Mouse (Mus musculus): ENCODE results near the gene Calcoco1. TPM values are rescaled to one million over a fixed set of nuclear protein-coding genes. Genes with fewer than 3 reads are reported as not detected.

The Calcoco1 gene
- total and polyA plus RNA-seq, 3 experiments, result 2.9 to 19.0 TPM; not detected in 1

GRCm38 (mm10) chr15:102704806-102705205 is 17.2 kb downstream of the Calcoco1 start:
- H3K4me1 ChIP-seq (ENCODE audit: control insufficient read depth in 1 of 2, insufficient read depth in 2 of 2, low read length in 2 of 2), result peaks cover 0 to 3% of the 10 kb centered on the region in 2 experiments; a peak in 1 of 4 replicates
- no peak for TF ChIP-seq USF1 (IDR thresholded peaks at IDR 0.05; ENCODE audit: low read depth, low read length)
- no peak for TF ChIP-seq MYC (IDR thresholded peaks at IDR 0.05; ENCODE audit: low read depth, low read length)
- no peak for TF ChIP-seq GATA1 (IDR thresholded peaks at IDR 0.05; ENCODE audit: low read depth, low read length)
- TF ChIP-seq EP300 (IDR thresholded peaks at IDR 0.05; ENCODE audit: low read depth in 1 of 2, low read length in 2 of 2), result no peak
- TF ChIP-seq MXI1 (IDR thresholded peaks at IDR 0.05; ENCODE audit: low read depth, low read length), result no peak
- TF ChIP-seq ZMIZ1 (IDR thresholded peaks at IDR 0.05; ENCODE audit: low read depth, low read length), result no peak
- no peak for TF ChIP-seq ETS1 (IDR thresholded peaks at IDR 0.05; ENCODE audit: low read depth, low read length)
- no peak for TF ChIP-seq GABPA (IDR thresholded peaks at IDR 0.05; ENCODE audit: low read depth, low read length)
- no peak for TF ChIP-seq JUND (IDR thresholded peaks at IDR 0.05; ENCODE audit: low read depth, low read length)
- no peak for TF ChIP-seq POLR2AphosphoS5 (IDR thresholded peaks at IDR 0.05; ENCODE audit: borderline replicate concordance, low read depth, low read length)
- no peak for TF ChIP-seq ELF1 (IDR thresholded peaks at IDR 0.05; ENCODE audit: low read depth, low read length)
- no peak for TF ChIP-seq CHD2 (IDR thresholded peaks at IDR 0.05; ENCODE audit: low read length)
- TF ChIP-seq SMC3 (IDR thresholded peaks at IDR 0.05; ENCODE audit: low read depth, low read length), result no peak
- no peak for TF ChIP-seq NELFE (IDR thresholded peaks at IDR 0.05; ENCODE audit: low read depth, low read length)
- TF ChIP-seq TCF12 (IDR thresholded peaks at IDR 0.05; ENCODE audit: low read depth, low read length), result no peak
- no peak for TF ChIP-seq SIN3A (IDR thresholded peaks at IDR 0.05; ENCODE audit: low read length)
- TF ChIP-seq MAX (IDR thresholded peaks at IDR 0.05; ENCODE audit: low read length), result no peak
- H3K9ac ChIP-seq (ENCODE audit: control insufficient read depth, low read depth, low read length, poor library complexity, severe bottlenecking), result no peak overlapping the region
- H3K4me3 ChIP-seq (ENCODE audit: control insufficient read depth in 1 of 2, insufficient read depth in 1 of 2, low read depth in 2 of 2, low read length in 2 of 2), result no peak overlapping the region
- no peak overlapping the region for H3K27ac ChIP-seq (ENCODE audit: control insufficient read depth, low read depth, low read length)
- DNase-seq (ENCODE audit: low read depth, low spot score), result no peak
- H3K27me3 ChIP-seq (ENCODE audit: control insufficient read depth in 1 of 2, insufficient read depth in 2 of 2, low read length in 2 of 2), result peaks cover 0 to 5% of the 10 kb centered on the region in 2 experiments; a peak in 2 of 4 replicates
- H3K36me3 ChIP-seq (ENCODE audit: control insufficient read depth in 1 of 2, insufficient read depth in 2 of 2, low read length in 2 of 2), result no peaks in the 10 kb centered on the region
- H3K9me3 ChIP-seq (replicated peaks; ENCODE audit: insufficient read depth, low read length), result no peaks in the 10 kb centered on the region
- no peaks in the 10 kb centered on the region for H3K79me2 ChIP-seq (ENCODE audit: control insufficient read depth, insufficient read depth, low read length, poor library complexity)

- H3K9me3 ChIP-seq (replicated peaks; ENCODE audit: insufficient read depth, low read length), result no peaks in the 10 kb centered on the region
Measured at GRCm38 (mm10) chr15:102702972-102703371, 19.0 kb downstream of the Calcoco1 start.

More at GRCm38 (mm10) chr15:102702972-102703371, 19.0 kb downstream of the Calcoco1 start:
- peaks cover 0 to 5% of the 10 kb centered on the region in 2 experiments; a peak in 2 of 4 replicates for H3K27me3 ChIP-seq (ENCODE audit: control insufficient read depth in 1 of 2, insufficient read depth in 2 of 2, low read length in 2 of 2)
- no peaks in the 10 kb centered on the region for H3K36me3 ChIP-seq (ENCODE audit: control insufficient read depth in 1 of 2, insufficient read depth in 2 of 2, low read length in 2 of 2)
- TF ChIP-seq BHLHE40 (IDR thresholded peaks at IDR 0.05; ENCODE audit: borderline replicate concordance, low read depth, low read length) (no peak), USF1 (IDR thresholded peaks at IDR 0.05; ENCODE audit: low read depth, low read length) (no peak), NELFE (IDR thresholded peaks at IDR 0.05; ENCODE audit: low read depth, low read length) (no peak), USF2 (IDR thresholded peaks at IDR 0.05; ENCODE audit: borderline replicate concordance in 1 of 2, insufficient read depth in 1 of 2, low read depth in 1 of 2, low read length in 2 of 2) (no peak), GATA1 (IDR thresholded peaks at IDR 0.05; ENCODE audit: low read depth, low read length) (no peak), POLR2AphosphoS2 (IDR thresholded peaks at IDR 0.05; ENCODE audit: low read length) (no peak), TBP (IDR thresholded peaks at IDR 0.05; ENCODE audit: low read depth, low read length) (no peak), ZMIZ1 (IDR thresholded peaks at IDR 0.05; ENCODE audit: low read depth, low read length) (no peak), ELF1 (IDR thresholded peaks at IDR 0.05; ENCODE audit: low read depth, low read length) (no peak), JUND (IDR thresholded peaks at IDR 0.05; ENCODE audit: low read depth, low read length) (no peak), SIN3A (IDR thresholded peaks at IDR 0.05; ENCODE audit: low read length) (no peak), POLR2AphosphoS5 (IDR thresholded peaks at IDR 0.05; ENCODE audit: borderline replicate concordance, low read depth, low read length) (no peak), MXI1 (IDR thresholded peaks at IDR 0.05; ENCODE audit: low read depth, low read length) (no peak), RAD21 (IDR thresholded peaks at IDR 0.05; ENCODE audit: low read depth, low read length) (no peak), MAFK (IDR thresholded peaks at IDR 0.05; ENCODE audit: borderline replicate concordance, low read depth, low read length) (no peak)
- H3K9ac ChIP-seq (ENCODE audit: control insufficient read depth, low read depth, low read length, poor library complexity, severe bottlenecking), result no peak overlapping the region
- no peak overlapping the region for H3K27ac ChIP-seq (ENCODE audit: control insufficient read depth, low read depth, low read length)
- no peak overlapping the region for H3K4me3 ChIP-seq (ENCODE audit: control insufficient read depth in 1 of 2, insufficient read depth in 1 of 2, low read depth in 2 of 2, low read length in 2 of 2)
- DNase-seq (ENCODE audit: low read depth, low spot score), result no peak
- H3K79me2 ChIP-seq (ENCODE audit: control insufficient read depth, insufficient read depth, low read length, poor library complexity), result no peaks in the 10 kb centered on the region
- peaks cover 0 to 3% of the 10 kb centered on the region in 2 experiments; a peak in 1 of 4 replicates for H3K4me1 ChIP-seq (ENCODE audit: control insufficient read depth in 1 of 2, insufficient read depth in 2 of 2, low read length in 2 of 2)

Data from MEL (cell line).